Mouse (Mus musculus) neural tube, embryonic 11.5 days (tissue): ENCODE measurements around the gene Card11. TPM values are rescaled to one million over a fixed set of nuclear protein-coding genes. Genes with fewer than 3 reads are reported as not detected.

Experiments used
- ATAC-seq: fragments of 200-750 bp; cut with Nextera tagmentation; 2 replicates; pipeline ENCODE4 v1.8.0; 2017; ENCODE audit warnings: moderate number of reproducible peaks, mild to moderate bottlenecking, moderate TSS enrichment, moderate library complexity; ENCODE audit not compliant: insufficient read depth, low FRiP score, low TSS enrichment
- DNase-seq: peaks from one replicate; pipeline ENCODE4 v3.0.0-alpha.2; 2015; ENCODE audit warnings: low spot score
- H3K27ac ChIP-seq: fragments of 300-500 bp; sonication (generic); 2 replicates; pipeline ENCODE4 v1.5.1; 2014; ENCODE audit warnings: low read depth, mild to moderate bottlenecking, low read length
- H3K27me3 ChIP-seq: fragments of 300-500 bp; sonication (generic); 2 replicates; pipeline ENCODE4 v1.6.1; 2014; ENCODE audit warnings: mild to moderate bottlenecking, low read length, mixed read lengths; ENCODE audit not compliant: control insufficient read depth, insufficient read depth
- H3K36me3 ChIP-seq: fragments of 300-500 bp; sonication (generic); 2 replicates; pipeline ENCODE4 v1.6.1; 2014; ENCODE audit warnings: mild to moderate bottlenecking, low read length, moderate library complexity, mixed read lengths; ENCODE audit not compliant: control insufficient read depth, insufficient read depth
- H3K4me1 ChIP-seq: fragments of 300-500 bp; sonication (generic); 2 replicates; pipeline ENCODE4 v1.6.1; 2014; ENCODE audit warnings: low read length, mixed read lengths; ENCODE audit not compliant: control insufficient read depth, insufficient read depth
- H3K4me2 ChIP-seq: fragments of 300-500 bp; sonication (generic); 2 replicates; pipeline ENCODE4 v1.6.1; 2014; ENCODE audit warnings: low read depth, mild to moderate bottlenecking, moderate library complexity
- H3K4me3 ChIP-seq: fragments of 300-500 bp; sonication (generic); 2 replicates; pipeline ENCODE4 v1.5.1; 2014; ENCODE audit warnings: low read depth, low read length
- H3K9ac ChIP-seq: fragments of 300-500 bp; sonication (generic); 2 replicates; pipeline ENCODE4 v1.6.1; 2014; ENCODE audit warnings: mild to moderate bottlenecking, low read length
- H3K9me3 ChIP-seq: fragments of 300-500 bp; sonication (generic); 2 replicates; pipeline ENCODE4 v1.6.1; 2016; ENCODE audit warnings: low read length; ENCODE audit not compliant: control insufficient read depth
- WGBS: fragments of 180-500 bp; shearing (Covaris S2); extraction: QIAGEN DNeasy Blood & Tissue Kit; methylation state at CpG from one replicate; pipeline ENCODE4 v1.1.7; 2014; 5-methylcytosine and 5-hydroxymethylcytosine counted together
- polyA plus RNA-seq: library from polyadenylated mRNA; unstranded; fragments of >200 nt; fragmentation: Nextera tagmentation; extraction: Ambion mirVana; gene quantifications from 2 replicates; pipeline ENCODE4 v1.2.1, GENCODE M21; 2014

The Card11 gene
- polyA plus RNA-seq, 1 experiment from 2014 or later, result 0.09 TPM

GRCm38 (mm10) chr5:140940923-140941491 lies 59.4 kb downstream of the Card11 start:
- Histone ChIP-seq H3K4me3 (no peak overlapping the region), H3K4me1 (no peaks in the 10 kb centered on the region), H3K4me2 (no peak overlapping the region), H3K27me3 (no peaks in the 10 kb centered on the region), H3K27ac (no peak overlapping the region), H3K9ac (no peak overlapping the region), H3K36me3 (no peaks in the 10 kb centered on the region), H3K9me3 (no peaks in the 10 kb centered on the region)
- 70% methylated on average over 14 of the region's 14 CpGs for WGBS
- ATAC-seq (no peak), DNase-seq (no peak)

- Histone ChIP-seq H3K36me3 (no peaks in the 10 kb centered on the region), H3K4me2 (no peak overlapping the region), H3K27ac (no peak overlapping the region), H3K4me3 (no peak overlapping the region), H3K4me1 (no peaks in the 10 kb centered on the region), H3K9ac (no peak overlapping the region), H3K27me3 (no peaks in the 10 kb centered on the region), H3K9me3 (no peaks in the 10 kb centered on the region)
- no peak for DNase-seq
- WGBS, result 74% methylated on average over 5 of the region's 5 CpGs
- no peak for ATAC-seq
Measured at GRCm38 (mm10) chr5:140940257-140940922, 60.0 kb downstream of the Card11 start.

GRCm38 (mm10) chr5:140936816-140937215 lies 63.6 kb downstream of the Card11 start:
- WGBS, result 85% methylated on average over 7 of the region's 7 CpGs
- H3K36me3 ChIP-seq, result no peaks in the 10 kb centered on the region
- no peak for ATAC-seq

DNA sequence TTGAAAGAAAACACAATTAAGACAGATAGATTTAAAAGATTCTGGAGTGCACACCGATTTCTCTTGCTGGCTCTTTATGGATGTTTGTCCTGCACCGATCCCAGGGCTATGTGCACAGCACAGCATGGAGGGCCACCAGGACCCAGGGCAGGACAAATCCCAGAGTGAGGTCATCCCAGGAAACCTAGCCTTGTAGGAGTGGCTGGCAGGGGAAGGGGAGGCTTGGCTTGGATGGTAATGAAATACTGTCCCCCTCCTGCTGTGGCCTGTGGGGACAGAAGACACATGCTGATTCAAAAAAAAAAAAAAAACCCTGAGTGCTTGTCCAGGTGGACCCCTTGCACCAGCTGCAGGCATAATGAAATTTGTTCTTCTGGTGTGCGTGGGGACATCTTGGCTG lies 64.5 kb downstream of the Card11 start:
- no peaks in the 10 kb centered on the region for H3K4me1 ChIP-seq
- H3K4me2 ChIP-seq, result no peak overlapping the region
- 80% methylated on average over 3 of the region's 3 CpGs for WGBS
- no peak overlapping the region for H3K27ac ChIP-seq
- no peaks in the 10 kb centered on the region for H3K27me3 ChIP-seq
- H3K36me3 ChIP-seq, result no peaks in the 10 kb centered on the region
- H3K9ac ChIP-seq, result no peak overlapping the region
- no peak for ATAC-seq
- H3K4me3 ChIP-seq, result no peak overlapping the region
- no peaks in the 10 kb centered on the region for H3K9me3 ChIP-seq
- DNase-seq, result no peak

More at GRCm38 (mm10) chr5:140936816-140937215, 63.6 kb downstream of the Card11 start:
- H3K9ac ChIP-seq, result no peak overlapping the region
- DNase-seq, result no peak
- no peak overlapping the region for H3K4me2 ChIP-seq
- H3K27ac ChIP-seq, result no peak overlapping the region
- H3K9me3 ChIP-seq, result no peaks in the 10 kb centered on the region
- H3K27me3 ChIP-seq, result no peaks in the 10 kb centered on the region
- H3K4me3 ChIP-seq, result no peak overlapping the region
- H3K4me1 ChIP-seq, result no peaks in the 10 kb centered on the region

DNA sequence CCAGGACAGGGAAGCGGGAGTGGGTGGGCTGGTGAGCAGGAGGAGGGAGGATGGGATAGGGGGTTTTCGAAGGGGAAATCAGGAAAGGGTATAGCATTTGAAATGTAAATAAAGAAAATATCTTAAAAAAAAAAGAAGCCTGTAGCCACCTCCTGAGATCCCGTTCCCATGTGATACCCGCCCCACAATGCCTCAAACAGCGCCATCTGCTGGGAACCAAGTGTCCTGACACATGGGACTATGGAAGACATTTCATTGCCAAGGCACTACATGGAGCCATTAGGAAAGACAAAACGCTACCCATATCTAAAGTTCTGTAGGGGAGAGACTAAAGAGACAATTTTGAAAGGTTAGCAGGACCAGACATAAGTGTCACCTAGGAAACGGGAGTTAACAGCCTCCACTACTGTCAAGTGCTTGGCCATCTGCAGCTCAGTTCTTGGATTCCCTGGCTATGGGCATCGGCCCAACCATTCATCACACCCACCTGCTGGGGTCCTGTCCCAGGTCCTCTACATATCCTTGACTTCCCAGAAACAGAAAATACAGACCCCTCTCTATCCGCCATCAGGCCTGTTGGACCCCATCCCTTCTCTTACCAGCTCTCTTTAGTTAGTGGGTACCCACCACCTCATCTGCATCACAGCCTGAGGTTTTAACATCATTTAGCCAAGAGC lies 65.6 kb downstream of the Card11 start:
- no peaks in the 10 kb centered on the region for H3K9me3 ChIP-seq
- H3K4me3 ChIP-seq, result no peak overlapping the region
- H3K27ac ChIP-seq, result no peak overlapping the region
- WGBS, result 82% methylated on average over 9 of the region's 9 CpGs
- no peak for ATAC-seq
- no peaks in the 10 kb centered on the region for H3K27me3 ChIP-seq
- no peak overlapping the region for H3K4me2 ChIP-seq
- DNase-seq, result no peak
- no peaks in the 10 kb centered on the region for H3K36me3 ChIP-seq
- H3K9ac ChIP-seq, result no peak overlapping the region
- H3K4me1 ChIP-seq, result no peaks in the 10 kb centered on the region

DNA sequence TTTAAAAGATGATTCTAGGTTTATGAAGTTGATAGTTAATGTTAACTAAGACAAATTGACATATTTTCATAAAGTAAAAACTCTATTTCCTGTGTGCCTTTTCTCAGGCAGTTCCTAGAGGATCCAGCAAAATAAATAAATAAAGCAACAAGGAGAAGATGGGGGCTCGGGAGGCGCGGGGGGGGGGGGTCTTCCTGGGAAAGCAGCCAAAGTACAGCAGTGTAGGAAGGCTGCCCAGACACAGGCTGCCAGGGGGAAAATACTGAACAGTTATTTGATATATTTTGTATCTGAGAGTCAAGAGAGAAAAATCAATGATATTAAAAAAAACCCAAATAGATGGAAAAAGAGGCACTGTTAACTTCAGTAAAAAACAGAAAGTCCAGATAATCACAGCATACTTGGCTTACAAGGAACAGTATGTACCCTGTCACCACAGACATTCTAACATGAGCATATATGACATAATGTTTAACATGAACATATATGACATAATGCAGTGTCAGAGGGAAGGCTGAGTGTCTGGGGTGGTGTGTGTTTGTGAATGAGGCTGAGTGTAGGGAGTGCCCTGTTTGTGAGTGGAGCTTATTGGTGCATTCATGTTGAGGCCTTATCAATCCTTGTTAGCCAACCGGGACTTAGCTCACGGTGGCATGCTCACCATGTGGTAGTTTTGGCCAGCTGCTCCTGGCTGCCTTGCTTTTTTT lies 68.7 kb downstream of the Card11 start:
- no peaks in the 10 kb centered on the region for H3K36me3 ChIP-seq
- no peak for DNase-seq
- WGBS, result 79% methylated on average over 5 of the region's 5 CpGs

GRCm38 (mm10) chr5:140918519-140918918 lies 81.9 kb downstream of the Card11 start:
- DNase-seq, result no peak
- Histone ChIP-seq H3K4me3 (no peak overlapping the region), H3K27ac (no peak overlapping the region), H3K9ac (no peak overlapping the region), H3K27me3 (no peaks in the 10 kb centered on the region), H3K4me2 (no peak overlapping the region), H3K36me3 (no peaks in the 10 kb centered on the region), H3K4me1 (no peaks in the 10 kb centered on the region), H3K9me3 (no peaks in the 10 kb centered on the region; the same call in 1 of the 2 replicates)
- WGBS, result 87% methylated on average over 1 of the region's 1 CpGs
- ATAC-seq, result no peak

More for the DNA sequence above, 68.7 kb downstream of the Card11 start:
- H3K4me1 ChIP-seq, result no peaks in the 10 kb centered on the region
- H3K9ac ChIP-seq, result no peak overlapping the region
- H3K27me3 ChIP-seq, result no peaks in the 10 kb centered on the region
- H3K9me3 ChIP-seq, result no peaks in the 10 kb centered on the region
- no peak for ATAC-seq
- no peak overlapping the region for H3K4me2 ChIP-seq
- no peak overlapping the region for H3K4me3 ChIP-seq
- no peak overlapping the region for H3K27ac ChIP-seq

GRCm38 (mm10) chr5:140917807-140918206 lies 82.6 kb downstream of the Card11 start:
- 91% methylated on average over 1 of the region's 1 CpGs for WGBS
- no peaks in the 10 kb centered on the region for H3K36me3 ChIP-seq
- H3K27me3 ChIP-seq, result no peaks in the 10 kb centered on the region
- no peak for ATAC-seq
- no peak overlapping the region for H3K4me2 ChIP-seq
- H3K9ac ChIP-seq, result no peak overlapping the region
- H3K4me1 ChIP-seq, result no peaks in the 10 kb centered on the region
- H3K27ac ChIP-seq, result no peak overlapping the region
- H3K4me3 ChIP-seq, result no peak overlapping the region
- no peaks in the 10 kb centered on the region; the same call in 1 of the 2 replicates for H3K9me3 ChIP-seq
- no peak for DNase-seq
